Mouse (Mus musculus): ENCODE results near the gene Wnt2b.

DNA sequence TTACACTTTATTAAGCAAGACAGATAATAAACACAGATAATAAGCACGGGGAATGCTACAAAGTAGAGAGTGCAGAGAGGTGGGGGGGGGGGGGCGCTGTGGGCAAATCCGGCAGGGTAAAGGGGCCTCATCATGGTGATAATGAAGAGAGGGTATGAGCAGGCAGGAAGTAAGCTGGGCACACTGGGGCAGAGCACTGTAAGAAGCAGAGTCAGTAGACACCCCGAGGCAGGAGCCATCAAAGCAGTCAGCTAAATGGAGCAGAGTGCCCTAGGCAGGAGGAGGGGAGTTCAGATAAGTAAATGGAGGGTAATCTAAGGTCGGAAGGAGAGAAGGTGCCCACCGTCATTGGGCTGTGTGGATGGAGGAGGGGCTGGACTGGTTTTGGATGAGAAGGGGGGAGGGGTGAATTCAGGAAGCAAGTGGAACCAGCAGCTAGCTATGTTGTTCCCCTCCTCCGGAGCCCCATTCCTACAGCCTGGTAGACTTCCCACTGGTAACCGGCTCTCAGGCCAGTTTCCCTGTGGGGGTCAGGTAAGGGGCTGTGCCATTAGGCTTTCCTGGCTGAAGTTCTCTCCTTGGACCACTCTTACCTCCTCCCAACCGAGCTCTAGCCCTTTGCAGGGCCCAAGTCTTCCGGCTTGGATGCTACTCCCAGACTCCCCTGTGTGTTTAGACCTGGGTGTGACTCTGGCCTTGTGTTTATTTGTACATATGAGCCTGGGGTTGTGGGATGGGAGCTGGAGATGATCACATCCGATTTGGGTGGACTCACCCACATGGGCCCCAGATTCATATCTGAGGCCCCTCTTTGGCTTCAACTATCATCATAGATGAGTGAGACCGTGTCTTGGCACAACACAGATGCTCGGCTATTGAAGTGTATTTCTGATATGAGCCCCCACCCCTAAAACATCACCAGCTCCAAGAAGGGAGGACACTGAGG, 1.9 kb upstream of the Wnt2b start:
- TF ChIP-seq CTCF (IDR thresholded peaks at IDR 0.05; ENCODE audit: low read depth, low read length) (no peak), POLR2AphosphoS5 (IDR thresholded peaks at IDR 0.05; ENCODE audit: insufficient replicate concordance, low read depth, low read length) (no peak)
